Mouse (Mus musculus) stomach, postnatal 0 days (tissue): Measurements from ENCODE around the gene Opn1sw.

Experiments
- CTCF ChIP-seq: IDR thresholded peaks from 2 replicates; pipeline ENCODE4 v1.5.1; 2016; ENCODE audit warnings: antibody characterized with exemption, low read depth, mild to moderate bottlenecking, moderate library complexity
- EP300 ChIP-seq: optimal IDR thresholded peaks from 2 replicates; pipeline ENCODE3; 2016; ENCODE audit warnings: antibody characterized with exemption

DNA sequence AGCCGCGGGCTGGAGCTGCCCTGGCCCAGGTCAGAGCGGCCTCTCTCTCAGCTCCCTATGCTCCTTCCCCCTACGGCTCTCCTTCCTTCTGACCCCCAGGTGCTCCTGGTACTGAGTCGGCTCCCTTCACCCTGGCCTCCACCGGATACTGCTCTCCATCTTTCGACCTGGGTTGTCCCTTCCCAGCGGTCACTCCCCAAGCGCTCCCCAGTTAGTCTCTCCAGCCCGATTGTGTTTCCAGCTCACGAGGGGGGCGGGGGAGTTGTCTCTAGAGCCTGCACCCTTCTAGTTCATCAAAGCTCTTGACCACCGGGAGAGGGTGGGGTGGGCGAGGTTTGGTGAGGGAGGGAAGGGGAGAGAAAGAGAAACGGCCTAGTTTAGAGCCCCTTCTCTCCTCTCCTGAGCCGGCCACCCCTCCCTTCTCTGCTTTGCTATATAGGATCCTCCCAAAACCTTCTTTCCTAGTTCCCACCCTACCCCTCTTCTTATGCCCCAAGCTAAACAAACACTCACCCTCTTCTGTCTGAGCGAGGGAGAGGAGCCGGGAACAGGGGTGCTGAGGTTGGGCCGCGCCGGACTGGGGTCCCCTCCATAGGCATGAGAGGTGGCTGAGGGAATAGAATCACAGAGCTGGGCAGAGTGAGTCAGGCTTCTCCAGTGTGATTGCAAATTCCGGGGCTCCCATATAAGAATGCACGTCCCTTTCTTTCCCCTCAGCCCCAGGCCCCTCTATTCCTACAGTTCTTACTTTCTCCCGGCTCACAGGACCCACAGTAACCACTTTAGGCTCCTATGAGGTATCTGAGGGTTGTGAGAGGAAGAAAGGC is 8.7 kb upstream of the Opn1sw start:
- TF ChIP-seq CTCF (no peak), EP300 (no peak)
